Mouse (Mus musculus) kidney, postnatal 25 days (tissue): ENCODE results near the gene Nup155.
A peak's percentile ranks its signal among the peaks of the same experiment; 100 is the strongest.
"Not testable (repeated sequence)": the region's sequence is repeated elsewhere in the genome, so short reads cannot be mapped to it uniquely, and the experiment has no call there.

ENCODE experiments used
- DNase-seq, 2 experiments: peaks; one replicate each; pipeline ENCODE4 v3.0.0; 2021; ENCODE audit warnings: mixed read lengths in 2 of 2

Gene Nup155

GRCm38 (mm10) chr15:8108966-8109743, at the start of gene Nup155:
TSS of gene Nup155 (plus strand) at chr15:8109273.
- DNase-seq: peak; percentile 93 to 96

DNA sequence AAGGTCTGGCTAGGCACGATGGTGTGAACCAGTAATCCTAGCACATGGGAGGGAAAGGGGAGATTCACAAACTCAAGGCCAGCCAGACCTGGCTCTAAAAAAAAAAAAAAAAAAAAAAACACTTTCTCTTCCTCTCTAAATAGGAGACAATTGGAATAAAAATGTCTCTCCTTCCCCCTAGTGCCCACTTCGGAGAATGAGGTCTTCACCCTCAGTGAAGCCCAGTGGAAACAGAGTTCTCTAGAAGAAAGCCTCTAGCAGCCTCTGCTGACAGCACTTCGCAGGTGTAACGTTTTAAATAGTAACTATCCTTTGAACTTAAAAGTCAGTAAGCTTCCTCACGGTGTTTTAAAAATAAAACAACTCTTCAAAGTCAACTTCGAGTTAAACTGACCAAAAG, 43.9 kb upstream of the Nup155 start:
- DNase-seq: no peak

DNA sequence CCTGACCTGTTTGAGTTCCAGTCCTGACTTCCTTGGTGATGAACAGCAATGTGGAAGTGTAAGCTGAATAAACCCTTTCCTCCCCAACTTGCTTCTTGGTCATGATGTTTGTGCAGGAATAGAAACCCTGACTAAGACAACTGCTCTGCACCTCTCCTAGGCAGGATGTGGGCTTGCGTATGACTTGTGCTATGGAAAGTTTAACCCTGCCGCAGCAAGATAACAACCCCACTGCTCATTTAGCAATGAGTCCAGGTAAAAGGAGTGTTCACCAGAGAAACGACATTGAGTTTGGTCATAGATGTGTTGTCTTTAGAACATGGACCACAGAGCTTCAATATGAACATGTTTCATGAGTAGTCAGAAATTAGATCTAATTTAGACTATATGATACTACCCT, 35.9 kb upstream of the Nup155 start:
- not testable (repeated sequence) for DNase-seq

GRCm38 (mm10) chr15:8082139-8082538, 26.9 kb upstream of the Nup155 start:
- DNase-seq: no peak

GRCm38 (mm10) chr15:8087293-8087692, 21.8 kb upstream of the Nup155 start:
- no peak for DNase-seq

DNA sequence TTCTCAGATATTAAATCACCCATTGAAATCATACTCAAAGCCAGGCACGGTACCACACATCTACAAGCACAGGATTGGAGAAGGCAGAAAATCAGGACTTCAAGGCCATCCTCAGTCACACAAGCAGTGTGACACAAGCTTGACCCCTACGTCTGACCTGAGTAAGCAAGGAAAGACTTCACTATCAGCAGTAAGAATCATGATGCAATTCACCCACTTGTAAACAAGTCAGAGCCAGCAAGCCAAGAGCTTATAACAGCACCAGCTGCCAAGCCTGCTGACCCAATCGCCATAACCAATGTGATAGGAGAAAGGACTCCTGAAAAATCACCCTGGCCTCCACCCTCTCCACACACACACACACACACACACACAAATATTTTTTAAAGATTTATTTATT, 20.4 kb upstream of the Nup155 start:
- DNase-seq: no peak

DNA sequence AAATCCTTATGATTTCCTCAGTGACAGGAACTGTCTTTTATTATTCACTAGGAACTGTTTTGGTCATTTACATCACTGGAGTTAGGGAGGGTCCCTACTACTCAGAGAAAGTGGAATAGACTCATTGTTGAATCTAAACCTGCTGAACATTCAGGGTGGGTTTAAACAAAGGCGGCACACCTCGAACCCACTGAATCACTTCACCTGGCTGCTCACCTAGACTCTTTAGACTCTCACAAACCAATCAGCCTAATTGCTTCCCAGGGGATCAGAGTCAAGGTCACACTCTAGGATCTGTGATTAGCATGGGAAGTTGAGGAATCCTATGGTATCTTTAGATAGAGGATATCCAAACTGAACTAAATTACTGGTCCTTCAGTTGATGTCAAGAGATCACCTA, 18.4 kb upstream of the Nup155 start:
- DNase-seq: no peak

DNA sequence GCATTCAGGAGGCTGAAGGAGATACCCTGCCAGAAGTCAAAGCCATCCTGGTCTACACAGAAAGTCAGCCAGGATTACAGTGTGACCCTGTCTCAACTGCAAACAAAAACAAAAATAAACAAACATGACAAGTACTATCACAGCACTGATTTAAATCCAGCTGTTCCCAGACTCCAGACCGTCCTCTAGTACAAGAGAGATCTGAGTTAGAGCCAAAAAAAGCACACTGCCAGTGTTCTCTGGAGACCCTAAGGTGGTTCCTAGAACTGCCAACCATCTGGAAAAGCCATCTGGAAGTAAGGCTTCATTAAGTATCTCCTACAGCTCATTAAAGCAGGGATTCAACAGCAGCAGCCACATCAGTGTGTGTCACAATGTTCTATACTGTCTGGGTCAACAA, 16.4 kb upstream of the Nup155 start:
- DNase-seq: not testable (repeated sequence)

GRCm38 (mm10) chr15:8097853-8098252, 11.2 kb upstream of the Nup155 start:
- peak; percentile 66 to 75 for DNase-seq

DNA sequence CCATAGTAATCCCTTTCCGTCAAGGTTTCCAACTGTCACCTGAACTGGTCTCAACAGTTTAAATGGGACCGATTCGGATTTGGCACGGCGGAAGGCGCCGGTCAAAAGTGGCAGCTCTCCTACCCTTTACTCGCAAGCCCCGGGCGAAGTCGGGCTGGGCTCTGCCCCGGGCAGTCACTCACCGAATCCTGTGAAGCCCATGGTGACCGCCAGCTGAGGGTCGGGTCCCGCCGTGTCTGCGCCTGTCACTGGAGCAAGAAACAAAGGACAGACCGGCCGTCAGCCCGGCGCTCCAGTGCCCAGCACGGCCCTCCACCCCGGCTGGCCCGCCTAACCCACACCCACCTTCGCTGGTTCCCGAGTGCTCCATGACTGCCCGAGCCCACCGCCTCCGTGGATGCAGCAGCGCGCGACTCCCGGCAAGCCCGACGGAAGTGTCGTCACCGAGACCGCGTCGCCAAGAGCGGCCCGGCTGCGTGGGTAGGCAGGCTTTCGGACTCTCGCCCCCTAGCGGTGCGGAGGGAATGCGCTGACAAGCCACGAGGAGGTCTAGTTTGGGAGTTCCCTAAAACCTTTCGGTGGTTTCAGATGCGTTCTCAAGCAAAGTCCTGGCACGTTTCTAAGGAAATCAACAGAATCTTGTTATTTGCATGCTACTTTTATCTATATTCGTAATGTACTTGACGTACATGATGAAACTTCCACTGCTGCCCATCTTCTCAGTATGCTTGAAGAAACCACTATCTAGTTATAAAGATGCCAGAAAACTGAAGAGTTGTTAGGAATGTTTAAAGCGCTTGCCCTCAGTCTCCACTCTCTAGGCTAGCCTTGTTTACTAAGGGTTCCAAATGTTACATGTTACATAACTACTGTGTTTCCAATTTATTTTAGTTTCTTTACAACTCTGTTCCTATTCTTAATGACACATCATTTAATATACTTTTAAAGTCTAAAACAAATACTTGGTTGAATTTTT, 10.0 kb upstream of the Nup155 start, which contains the start of gene Wdr70:
Gene Wdr70, minus strand, starts transcription at position 436 of the 976 bp plus-strand sequence.
- peak; percentile 97 for DNase-seq

GRCm38 (mm10) chr15:8101975-8102542, 7.0 kb upstream of the Nup155 start:
- not testable (repeated sequence) for DNase-seq

DNA sequence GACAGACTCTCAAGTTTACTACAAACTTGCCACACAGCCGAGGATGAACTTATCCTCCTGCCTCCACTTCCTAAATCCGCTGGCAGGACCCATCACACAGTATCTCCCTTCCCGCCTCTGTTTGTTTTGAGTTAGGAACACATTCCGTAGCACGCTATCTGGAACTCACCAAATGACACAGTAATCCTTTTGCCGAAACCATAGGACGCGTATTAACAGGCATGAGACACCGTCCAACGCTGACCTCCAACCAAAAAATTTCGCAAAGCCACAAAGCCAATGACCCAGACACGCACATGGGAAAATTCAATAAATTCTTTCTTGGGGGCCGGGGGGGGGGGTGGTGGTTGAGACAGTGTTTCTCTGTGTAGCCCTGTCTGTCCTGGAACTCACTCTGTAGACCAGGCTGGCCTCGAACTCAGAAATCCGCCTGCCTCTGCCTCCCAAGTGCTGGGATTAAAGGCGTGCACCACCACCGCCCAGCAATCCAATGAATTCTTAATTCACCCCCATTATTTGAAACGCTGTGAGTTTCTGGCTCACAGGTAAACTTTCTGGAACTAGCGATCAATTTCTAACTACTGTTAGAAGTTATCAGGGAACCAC, 610 bp upstream of the Nup155 start:
- DNase-seq: no peak

DNA sequence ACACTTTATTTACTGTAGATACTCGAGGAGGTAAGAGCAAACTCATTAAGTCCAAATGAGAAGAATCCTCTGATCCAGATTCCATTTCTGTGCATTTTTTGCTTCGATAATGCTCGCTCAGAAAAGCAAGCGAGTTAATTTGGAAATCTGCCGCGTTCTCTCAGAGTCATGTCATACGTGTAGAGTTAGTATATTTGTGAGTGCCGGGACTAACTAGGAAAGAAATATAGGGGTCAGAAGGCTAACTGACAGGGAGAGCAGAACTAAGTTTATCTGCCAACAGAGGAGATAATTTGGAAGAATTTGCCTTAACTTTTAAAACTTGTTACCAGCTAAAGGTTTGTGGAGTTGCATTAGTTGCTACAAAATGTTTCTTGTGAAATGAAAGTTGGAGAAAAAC, 709 bp downstream of the Nup155 start:
- no peak for DNase-seq

DNA sequence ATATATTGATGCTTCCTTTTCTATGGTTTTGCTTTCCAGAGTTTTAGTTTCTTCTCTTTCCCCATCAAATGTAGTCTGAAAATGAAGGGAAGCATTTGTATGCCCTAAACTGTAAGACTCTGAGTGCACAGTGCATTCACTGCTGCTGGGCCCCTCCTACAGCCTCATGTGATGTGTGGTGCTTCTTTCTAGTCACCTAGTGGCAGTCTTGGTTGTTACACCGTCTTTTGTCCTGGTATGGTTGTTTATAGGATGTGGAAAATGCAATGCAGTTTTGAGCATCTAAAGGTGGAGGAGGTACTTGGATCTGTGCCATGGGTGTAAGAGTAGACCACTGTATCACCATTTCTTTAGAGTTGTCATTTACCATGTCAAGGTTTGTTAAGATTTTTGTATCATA, 20.2 kb downstream of the Nup155 start:
- no peak for DNase-seq

GRCm38 (mm10) chr15:8131268-8131667, 22.2 kb downstream of the Nup155 start:
- DNase-seq: no peak

DNA sequence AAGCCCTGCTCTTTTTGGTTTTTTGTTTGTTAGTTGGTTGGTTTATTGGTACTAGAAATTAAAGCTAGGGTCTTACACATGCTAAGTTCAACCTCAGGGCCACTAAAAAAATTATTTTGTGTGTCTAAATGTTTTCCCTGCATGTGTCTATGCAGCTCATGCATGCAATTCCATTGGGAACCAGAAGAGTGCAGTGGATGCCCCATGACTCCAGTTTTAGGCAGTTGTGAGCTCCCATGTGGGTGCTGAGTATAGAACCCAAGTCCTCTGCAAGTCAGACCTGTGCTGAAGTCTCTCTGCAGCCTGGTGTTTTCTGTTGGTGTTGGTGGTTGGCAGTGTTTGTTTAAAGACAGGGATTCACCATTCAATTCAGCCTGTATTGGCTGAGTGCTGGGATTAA, 22.7 kb downstream of the Nup155 start:
- no peak for DNase-seq

GRCm38 (mm10) chr15:8135606-8136005, 26.5 kb downstream of the Nup155 start:
- DNase-seq: no peak

DNA sequence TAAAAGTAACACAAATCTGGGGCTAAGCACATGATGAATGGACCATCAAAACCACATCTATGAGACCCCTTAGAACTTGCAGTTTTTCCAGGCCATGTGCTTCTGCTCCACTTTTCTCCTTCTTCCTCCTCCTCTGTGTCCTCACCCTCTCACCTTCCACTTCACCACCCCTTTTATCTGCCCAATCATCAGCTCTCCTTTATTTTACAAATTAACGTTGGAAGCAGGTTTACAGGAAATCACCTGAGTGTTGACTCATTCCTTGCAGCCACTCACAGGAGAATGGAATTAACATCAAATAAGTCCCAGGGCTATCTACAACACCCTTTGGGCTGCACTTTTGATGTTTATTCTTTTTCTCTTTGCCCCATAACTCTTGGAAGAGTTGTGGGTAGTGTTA, 52.8 kb downstream of the Nup155 start:
- no peak for DNase-seq

GRCm38 (mm10) chr15:8168591-8169265, 59.7 kb downstream of the Nup155 start, which contains the start of gene Cplane1:
TSS of gene Cplane1 (plus strand) at chr15:8169106.
- peak; percentile 93 to 96 for DNase-seq

DNA sequence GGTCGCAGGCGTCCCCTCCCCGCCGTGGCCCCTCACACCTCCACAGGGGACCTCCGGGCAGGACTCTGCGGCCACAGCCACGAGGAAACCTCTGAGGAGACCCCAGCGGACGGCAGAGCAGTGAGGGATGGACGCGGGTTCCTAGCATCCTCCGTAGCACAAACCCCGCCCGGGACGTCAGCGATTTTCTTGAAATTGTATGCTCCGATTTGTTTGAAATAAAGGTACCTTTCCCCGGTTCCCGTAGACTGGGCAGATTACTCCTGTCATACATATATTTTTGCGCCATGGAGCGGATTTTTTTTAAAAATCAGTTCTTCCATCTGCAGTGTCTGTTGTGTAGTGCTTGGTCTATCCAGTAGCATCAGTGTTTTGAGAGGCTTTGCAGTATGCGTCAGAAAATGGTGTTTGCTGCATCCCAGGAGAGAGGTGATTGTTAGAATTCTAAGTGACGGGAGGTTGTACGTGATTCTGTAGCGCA, 60.2 kb downstream of the Nup155 start:
- peak in 1 of 2 experiments; percentile 26 for DNase-seq

DNA sequence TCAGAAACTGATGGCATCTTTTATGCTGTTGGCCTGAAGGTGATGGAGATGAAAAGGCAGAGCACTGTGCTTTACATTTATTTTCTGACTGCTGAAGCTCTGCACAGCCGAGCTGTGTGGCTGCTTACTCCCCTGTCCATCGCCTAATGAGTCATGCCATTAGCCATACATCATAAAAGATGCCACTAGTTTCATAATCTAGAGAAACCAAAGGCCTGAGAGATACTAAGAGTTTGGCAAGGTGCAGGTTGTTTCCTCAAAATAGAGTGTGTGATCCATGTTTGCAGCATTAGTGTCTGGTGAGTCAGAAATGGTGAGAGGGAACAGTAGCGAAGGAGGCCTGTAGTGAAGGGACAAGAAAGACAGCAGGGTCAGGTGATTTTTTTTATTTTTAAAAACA, 80.5 kb downstream of the Nup155 start:
- DNase-seq: no peak

DNA sequence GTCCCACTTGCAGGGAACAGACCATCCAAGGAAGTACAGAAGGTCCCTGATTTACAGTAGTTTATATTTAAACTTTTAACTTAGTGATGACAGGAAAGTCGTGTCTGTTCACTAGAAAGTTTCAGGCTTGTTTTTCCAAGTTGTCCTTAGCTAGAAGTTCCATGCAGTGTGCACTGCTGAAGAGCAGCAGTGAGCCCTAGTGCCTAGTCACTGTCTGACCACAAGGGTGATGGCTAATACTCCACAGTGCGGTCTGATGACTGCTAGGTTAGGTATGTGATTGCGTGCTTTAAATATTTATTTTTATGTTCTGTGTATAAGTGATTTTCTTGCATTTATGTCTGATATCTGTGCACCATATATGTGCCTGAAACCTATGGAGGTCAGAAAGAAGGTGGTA, 81.4 kb downstream of the Nup155 start:
- no peak for DNase-seq
